Mouse (Mus musculus) erythroblast, embryonic 14.5 days (primary cell): ENCODE results near the gene Pank4. TPM values are rescaled to one million over a fixed set of nuclear protein-coding genes. Genes with fewer than 3 reads are reported as not detected.

Experiments used
- H3K27me3 ChIP-seq: 2 replicates; pipeline ENCODE4 v1.6.1; 2012; ENCODE audit warnings: inconsistent platforms; ENCODE audit not compliant: control insufficient read depth
- H3K36me3 ChIP-seq: 2 replicates; pipeline ENCODE4 v1.6.1; 2012; ENCODE audit warnings: mild to moderate bottlenecking, inconsistent platforms; ENCODE audit not compliant: control insufficient read depth
- H3K4me1 ChIP-seq: 2 replicates; pipeline ENCODE4 v1.6.1; 2012; ENCODE audit warnings: inconsistent platforms; ENCODE audit not compliant: control insufficient read depth
- H3K4me3 ChIP-seq: replicated peaks from 2 replicates; pipeline ENCODE3; 2012; ENCODE audit warnings: moderate library complexity, mild to moderate bottlenecking, inconsistent platforms
- H3K9me3 ChIP-seq: 2 replicates; pipeline ENCODE4 v1.6.1; 2012; ENCODE audit warnings: low read length, inconsistent platforms, mixed read lengths; ENCODE audit not compliant: control insufficient read depth
- GATA1 ChIP-seq: IDR thresholded peaks from 2 replicates; pipeline ENCODE4 v1.6.1; 2012; ENCODE audit warnings: low read length, inconsistent platforms, mixed read lengths
- TAL1 ChIP-seq: IDR thresholded peaks from 3 replicates; pipeline ENCODE4 v1.6.1; 2012; ENCODE audit warnings: low read length, inconsistent platforms, mixed read lengths
- polyA plus RNA-seq: library from polyadenylated mRNA; stranded (reverse); fragments of >175 nt; gene quantifications from 2 replicates; pipeline ENCODE4 v1.2.3, GENCODE M21; 2012

Pank4 gene
- polyA plus RNA-seq, 1 experiment, result 4.1 TPM

DNA sequence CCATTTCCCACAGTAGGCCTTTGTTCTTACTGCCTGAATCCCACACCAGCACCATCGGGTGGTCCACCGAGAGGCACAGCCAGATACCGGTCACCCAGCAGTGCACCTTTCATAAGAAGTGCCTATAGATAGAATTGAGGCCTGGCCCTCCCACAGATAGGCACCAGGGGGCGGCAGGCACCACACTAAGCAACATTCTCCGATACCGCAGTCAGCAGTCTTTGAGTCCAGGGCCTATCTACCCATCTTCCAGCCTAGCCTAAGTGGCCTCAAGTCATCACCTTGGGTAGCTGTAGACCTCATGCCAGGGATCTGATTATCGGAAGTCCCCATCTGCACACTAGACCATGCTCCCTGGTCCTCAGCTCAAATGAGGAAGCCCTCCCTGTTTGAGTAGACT is 17.6 kb downstream of the Pank4 start:
- Histone ChIP-seq H3K27me3 (no peaks in the 10 kb centered on the region), H3K4me3 (no peak overlapping the region), H3K4me1 (peaks cover 32% of the 10 kb centered on the region), H3K36me3 (peaks cover 63% of the 10 kb centered on the region), H3K9me3 (no peaks in the 10 kb centered on the region)
- TF ChIP-seq TAL1, result no peak
- TF ChIP-seq GATA1, result no peak

DNA sequence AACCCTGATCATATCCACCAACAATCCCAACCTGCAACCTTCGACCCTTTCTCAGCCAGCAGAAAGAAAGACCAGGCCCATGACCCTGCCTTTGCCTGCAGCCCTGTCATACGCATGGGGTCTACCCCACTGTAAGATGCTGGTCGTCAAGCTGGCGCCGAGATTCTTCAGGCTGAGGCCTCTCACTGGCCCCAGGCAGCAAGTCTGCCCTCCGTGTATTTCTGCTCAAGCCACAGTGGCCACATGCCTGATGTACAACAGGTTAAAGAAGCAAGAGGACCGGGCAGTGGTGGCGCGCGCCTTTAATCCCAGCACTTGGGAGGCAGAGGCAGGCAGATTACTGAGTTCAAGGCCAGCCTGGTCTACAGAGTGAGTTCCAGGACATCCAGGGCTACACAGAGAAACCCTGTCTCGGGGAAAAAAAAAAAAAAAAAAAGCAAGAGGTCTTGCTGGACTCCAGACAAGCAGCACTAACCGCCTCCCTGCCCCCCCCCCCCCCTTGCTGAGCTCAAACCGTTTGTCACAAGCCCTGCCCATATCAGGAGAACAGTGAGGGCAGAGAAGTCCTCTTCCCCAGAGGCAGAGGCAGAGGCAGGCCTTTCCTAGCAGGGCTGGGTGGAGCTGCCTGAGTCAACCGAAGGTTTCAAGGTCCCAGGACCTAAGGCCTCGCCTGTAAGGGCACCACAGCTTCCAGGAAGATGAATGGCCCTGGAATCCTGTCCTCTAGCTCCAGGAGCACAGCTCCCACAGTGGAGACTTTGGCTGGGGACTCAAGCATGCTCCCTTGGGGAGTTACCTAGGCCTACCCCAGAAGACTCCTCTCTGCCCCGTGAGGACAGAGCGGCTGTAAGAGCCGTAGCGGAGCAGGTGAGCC is 18.6 kb downstream of the Pank4 start:
- Histone ChIP-seq H3K4me3 (no peak overlapping the region), H3K4me1 (peaks cover 35% of the 10 kb centered on the region), H3K9me3 (no peaks in the 10 kb centered on the region), H3K36me3 (peaks cover 53% of the 10 kb centered on the region), H3K27me3 (no peaks in the 10 kb centered on the region)
- TF ChIP-seq TAL1 (no peak), GATA1 (no peak)

DNA sequence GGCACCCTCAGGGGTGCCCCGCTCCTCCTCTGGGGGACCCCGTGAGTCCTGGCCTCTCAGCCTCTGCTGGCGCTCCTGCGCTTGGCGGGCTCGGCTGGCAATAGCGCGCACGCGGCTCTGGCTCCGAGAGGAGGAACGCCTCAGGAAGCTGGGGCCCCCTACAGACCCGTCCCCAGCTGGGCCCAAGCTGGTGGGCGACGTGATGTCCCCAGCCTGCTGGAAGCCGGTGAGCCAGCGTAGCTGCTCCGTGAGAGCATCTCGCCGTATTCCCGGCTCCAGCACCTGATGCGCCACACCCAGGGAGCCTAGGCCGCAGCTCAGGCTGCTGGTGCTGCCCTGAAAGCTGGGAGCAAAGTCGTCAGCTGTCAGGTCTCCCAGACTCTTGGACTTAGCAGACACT is 19.8 kb downstream of the Pank4 start:
- no peak for TF ChIP-seq GATA1
- no peak for TF ChIP-seq TAL1
- no peak overlapping the region for H3K4me3 ChIP-seq
- H3K9me3 ChIP-seq, result no peaks in the 10 kb centered on the region
- H3K27me3 ChIP-seq, result no peaks in the 10 kb centered on the region
- H3K4me1 ChIP-seq, result peaks cover 35% of the 10 kb centered on the region
- peaks cover 40% of the 10 kb centered on the region for H3K36me3 ChIP-seq

DNA sequence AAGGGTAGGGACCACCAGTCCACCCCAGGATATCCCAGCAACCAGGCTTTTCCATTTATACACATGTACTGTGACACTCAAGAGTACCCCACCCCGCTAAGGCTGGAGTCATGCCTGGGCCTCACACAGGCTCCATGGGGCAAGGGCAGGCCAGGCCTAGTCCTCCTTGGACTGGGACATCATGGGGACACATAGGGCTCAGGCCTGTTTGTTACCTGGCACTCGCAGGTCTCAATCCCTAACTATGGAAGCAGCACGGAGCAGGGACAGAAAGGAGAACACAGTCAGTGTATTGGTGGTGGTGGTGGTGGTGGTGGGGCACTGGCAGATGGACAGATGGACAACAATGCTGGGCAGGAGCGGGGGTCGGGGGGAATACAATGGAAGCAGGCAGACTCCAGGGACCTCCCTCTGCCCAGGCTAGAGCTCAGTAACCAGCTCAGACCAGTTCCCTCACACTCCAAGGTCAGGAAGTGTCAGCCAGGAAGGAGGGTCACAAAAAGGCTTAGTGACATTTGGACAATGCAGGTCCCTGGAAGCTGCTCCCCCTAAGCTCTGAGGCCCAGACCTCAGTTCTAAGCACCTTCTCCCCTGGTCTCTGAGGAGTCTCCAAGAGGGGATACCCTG is 21.3 kb downstream of the Pank4 start:
- H3K4me3 ChIP-seq, result no peak overlapping the region
- H3K27me3 ChIP-seq, result no peaks in the 10 kb centered on the region

DNA sequence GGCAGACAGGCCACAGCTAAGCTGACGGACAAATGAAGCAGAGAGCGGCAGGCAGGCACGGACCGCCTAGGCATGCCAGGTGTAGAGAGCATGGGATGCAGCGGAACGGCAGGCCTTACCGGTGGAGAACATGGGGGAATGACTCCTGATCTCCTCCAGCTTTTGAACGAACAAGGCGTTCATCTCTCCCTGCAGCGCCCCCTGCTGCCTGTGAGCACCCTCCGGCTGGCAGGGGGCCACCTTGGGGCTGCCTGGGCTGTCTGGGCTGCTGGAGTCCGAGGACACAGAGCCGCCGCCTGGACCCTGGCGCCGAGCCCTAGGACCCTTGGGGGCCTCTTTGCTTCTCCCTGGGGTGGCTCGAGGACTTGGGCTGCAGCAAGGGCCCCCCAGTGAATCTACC is 22.2 kb downstream of the Pank4 start:
- H3K4me1 ChIP-seq, result peaks cover 35% of the 10 kb centered on the region
- no peak for TF ChIP-seq TAL1
- no peak for TF ChIP-seq GATA1
- H3K36me3 ChIP-seq, result peaks cover 17% of the 10 kb centered on the region
- no peak overlapping the region for H3K4me3 ChIP-seq
- H3K27me3 ChIP-seq, result no peaks in the 10 kb centered on the region
- no peaks in the 10 kb centered on the region for H3K9me3 ChIP-seq

More for the DNA sequence above, 21.3 kb downstream of the Pank4 start:
- Histone ChIP-seq H3K4me1 (peaks cover 35% of the 10 kb centered on the region), H3K9me3 (no peaks in the 10 kb centered on the region), H3K36me3 (peaks cover 25% of the 10 kb centered on the region)
- no peak for TF ChIP-seq TAL1
- no peak for TF ChIP-seq GATA1

DNA sequence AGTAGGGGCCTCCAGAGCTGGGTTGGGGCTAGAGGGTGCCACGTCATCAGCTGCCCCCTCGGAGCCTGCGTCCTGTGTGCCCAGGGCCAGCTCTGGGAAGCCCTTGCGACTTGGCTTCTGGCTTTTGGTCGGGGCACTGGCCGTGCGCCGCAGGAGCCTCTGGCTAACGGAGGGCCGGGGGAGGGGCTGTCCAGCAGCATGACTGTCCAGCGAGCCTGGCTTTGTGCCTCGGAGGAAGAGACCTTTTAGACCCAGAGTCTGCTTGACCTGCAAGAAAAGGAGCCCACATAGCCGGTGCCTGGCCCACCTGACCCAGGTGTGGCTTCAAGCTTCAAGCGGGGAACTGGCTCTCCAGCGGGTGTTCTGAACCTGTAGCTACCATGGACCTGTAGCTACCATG is 22.8 kb downstream of the Pank4 start:
- H3K27me3 ChIP-seq, result no peaks in the 10 kb centered on the region
- H3K36me3 ChIP-seq, result peaks cover 10% of the 10 kb centered on the region
- no peak for TF ChIP-seq TAL1
- TF ChIP-seq GATA1, result no peak
- no peaks in the 10 kb centered on the region for H3K9me3 ChIP-seq
- no peak overlapping the region for H3K4me3 ChIP-seq
- peaks cover 29% of the 10 kb centered on the region for H3K4me1 ChIP-seq

DNA sequence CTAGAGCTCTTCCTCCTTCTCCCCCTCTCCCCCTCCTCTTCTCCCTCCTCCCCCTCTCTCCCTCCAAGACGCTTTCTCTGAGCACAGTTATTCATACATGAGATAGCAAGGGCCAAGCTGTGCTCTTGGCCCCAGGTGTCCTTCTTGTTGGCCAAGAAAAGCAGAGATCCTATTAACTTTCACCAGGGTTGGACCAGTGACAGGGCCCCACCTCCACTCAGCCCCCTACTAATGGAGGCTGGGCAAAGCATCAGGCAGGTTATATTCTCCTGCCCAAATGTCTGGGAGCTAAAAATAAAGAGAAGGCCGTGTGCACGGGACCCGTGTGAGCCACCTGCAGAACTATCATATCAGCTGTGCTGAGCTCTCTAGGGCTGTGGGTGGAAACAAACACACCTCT is 31.0 kb downstream of the Pank4 start:
- no peaks in the 10 kb centered on the region for H3K4me1 ChIP-seq
- no peaks in the 10 kb centered on the region for H3K36me3 ChIP-seq
- peaks cover 5% of the 10 kb centered on the region for H3K27me3 ChIP-seq
- TF ChIP-seq GATA1 (no peak), TAL1 (no peak)
- H3K9me3 ChIP-seq, result no peaks in the 10 kb centered on the region
- no peak overlapping the region for H3K4me3 ChIP-seq

DNA sequence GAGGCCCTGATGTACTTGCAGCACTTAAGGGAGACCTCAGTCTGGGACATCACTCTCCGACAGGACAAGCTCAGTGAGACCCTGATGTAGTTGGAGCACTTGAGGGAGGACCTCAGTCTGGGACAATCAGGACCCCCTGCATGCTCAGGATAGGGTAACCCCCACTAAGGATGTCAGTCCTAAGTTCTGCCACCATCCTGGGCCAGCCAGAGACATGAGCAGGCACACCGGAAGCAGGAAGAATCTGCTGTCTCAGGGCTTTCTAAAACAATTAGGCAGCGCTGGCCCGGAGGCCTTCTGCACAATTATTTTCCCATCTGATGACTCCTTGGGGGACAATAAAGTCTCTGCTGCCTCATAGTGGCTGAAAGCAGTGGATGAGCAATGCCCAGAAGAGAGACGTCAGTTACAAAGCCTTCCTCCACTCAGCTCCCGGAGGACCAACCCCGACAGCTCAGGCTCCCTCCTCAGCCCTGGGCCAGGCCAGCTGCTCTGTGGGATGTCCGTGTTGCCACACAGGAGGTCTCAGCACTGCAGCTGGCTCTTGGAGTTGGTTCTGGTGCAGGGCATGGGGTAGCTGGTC is 32.7 kb downstream of the Pank4 start:
- H3K4me1 ChIP-seq, result no peaks in the 10 kb centered on the region
- TF ChIP-seq TAL1 (no peak), GATA1 (no peak)
- peaks cover 5% of the 10 kb centered on the region for H3K27me3 ChIP-seq
- no peaks in the 10 kb centered on the region for H3K36me3 ChIP-seq
- no peaks in the 10 kb centered on the region for H3K9me3 ChIP-seq
- no peak overlapping the region for H3K4me3 ChIP-seq

DNA sequence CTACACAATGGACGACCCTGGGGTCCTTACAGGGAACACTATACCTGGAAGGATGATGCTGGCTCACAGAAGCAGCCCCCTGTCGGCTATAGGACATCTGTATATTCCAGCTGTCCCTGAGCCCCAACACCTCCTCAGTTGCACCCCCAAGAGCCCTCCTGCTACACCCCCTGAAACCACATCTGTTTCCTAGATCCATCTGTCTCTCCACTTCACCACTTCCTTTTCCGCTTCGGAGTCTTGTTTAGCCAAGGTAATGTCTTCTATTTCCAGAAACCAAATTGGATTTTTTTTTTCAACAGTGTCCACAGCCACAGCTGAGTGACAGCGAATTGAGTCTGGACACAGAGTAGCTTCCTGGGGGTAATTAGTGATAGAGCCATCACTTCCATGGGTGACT is 35.5 kb downstream of the Pank4 start:
- peaks cover 5% of the 10 kb centered on the region for H3K27me3 ChIP-seq
- H3K9me3 ChIP-seq, result no peaks in the 10 kb centered on the region
- no peak overlapping the region for H3K4me3 ChIP-seq
- H3K36me3 ChIP-seq, result no peaks in the 10 kb centered on the region
- no peak for TF ChIP-seq TAL1
- TF ChIP-seq GATA1, result no peak
- H3K4me1 ChIP-seq, result no peaks in the 10 kb centered on the region
